Mouse (Mus musculus): Measurements from ENCODE around the gene Stard5.

The Stard5 gene

DNA sequence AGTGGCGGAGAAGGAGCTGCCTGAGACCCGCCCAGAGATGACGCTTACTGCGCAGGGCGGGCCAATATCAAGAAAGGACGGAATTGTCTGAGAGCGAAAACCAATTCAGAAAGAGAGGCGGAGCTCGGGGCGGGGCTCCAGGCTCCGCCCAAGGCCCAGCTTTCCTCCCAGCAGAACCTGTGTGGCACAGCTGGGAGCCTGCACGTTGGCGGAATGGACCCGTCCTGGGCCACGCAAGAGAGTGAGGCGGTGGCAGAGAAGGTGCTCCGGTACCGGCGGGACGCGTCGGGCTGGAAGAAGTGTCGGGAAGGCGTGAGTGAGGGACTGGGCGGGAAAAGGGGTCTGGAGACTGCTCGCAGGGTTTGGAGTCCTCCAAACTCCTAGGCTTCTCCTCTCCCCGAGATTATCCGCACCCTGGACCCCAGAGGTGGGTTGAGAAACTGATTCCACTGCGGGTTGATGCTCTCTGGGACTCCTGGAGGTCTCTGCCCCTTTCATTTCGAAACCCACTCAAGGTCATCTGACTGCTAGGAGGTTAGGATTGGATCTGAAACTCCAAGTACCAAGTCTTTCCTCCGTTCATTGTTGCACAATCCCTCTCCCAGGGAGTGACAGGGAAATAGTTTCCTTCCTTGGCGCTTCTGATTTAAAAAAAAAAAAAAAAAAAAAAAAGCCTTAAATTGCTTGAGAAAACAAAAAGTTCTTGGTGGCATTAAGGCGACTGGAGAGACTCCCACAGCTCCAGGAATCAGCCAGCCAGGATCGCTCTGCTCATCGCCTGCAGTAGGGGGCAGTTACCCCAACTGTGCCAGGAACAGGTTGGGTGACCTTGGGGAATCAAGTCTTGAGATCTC, at the start of gene Stard5:
Gene Stard5 (plus strand): TSS at position 132 of the 854 bp plus-strand sequence.
- DNase-seq (ENCODE audit: low spot score in 2 of 2) = peak; percentile 78 to 89

GRCm38 (mm10) chr7:83584639-83585471, 46.9 kb upstream of the Stard5 start, which contains the start of gene Tmc3:
TSS of gene Tmc3 (plus strand) at chr7:83584927.
- DNase-seq (ENCODE audit: low spot score in 2 of 2) = peak; percentile 25 to 44

DNA sequence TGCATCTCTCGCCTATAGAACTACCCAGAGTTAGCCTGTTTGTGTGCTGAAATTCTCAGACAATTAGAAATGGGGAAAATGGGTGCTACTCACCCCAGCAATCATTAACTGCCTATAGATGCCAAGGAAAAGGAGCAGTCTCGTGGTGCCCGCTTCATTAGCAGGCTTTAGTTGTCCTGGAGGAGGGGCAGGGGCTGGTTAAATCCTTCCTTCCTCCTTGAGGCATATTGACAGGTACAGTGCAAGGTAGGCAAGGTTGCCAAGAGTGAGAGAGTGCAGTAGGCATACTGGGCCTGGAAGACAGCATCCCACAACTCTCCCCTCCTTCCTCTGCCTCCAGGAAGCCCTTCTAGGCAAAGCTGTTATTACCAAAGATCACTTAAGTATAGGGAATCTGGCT, 37.7 kb upstream of the Stard5 start:
- no peak for DNase-seq (ENCODE audit: low spot score in 2 of 2)

- no peak for DNase-seq (ENCODE audit: low spot score in 2 of 2)
These were observed 34.7 kb upstream of the Stard5 start for GRCm38 (mm10) chr7:83597063-83597462.

DNA sequence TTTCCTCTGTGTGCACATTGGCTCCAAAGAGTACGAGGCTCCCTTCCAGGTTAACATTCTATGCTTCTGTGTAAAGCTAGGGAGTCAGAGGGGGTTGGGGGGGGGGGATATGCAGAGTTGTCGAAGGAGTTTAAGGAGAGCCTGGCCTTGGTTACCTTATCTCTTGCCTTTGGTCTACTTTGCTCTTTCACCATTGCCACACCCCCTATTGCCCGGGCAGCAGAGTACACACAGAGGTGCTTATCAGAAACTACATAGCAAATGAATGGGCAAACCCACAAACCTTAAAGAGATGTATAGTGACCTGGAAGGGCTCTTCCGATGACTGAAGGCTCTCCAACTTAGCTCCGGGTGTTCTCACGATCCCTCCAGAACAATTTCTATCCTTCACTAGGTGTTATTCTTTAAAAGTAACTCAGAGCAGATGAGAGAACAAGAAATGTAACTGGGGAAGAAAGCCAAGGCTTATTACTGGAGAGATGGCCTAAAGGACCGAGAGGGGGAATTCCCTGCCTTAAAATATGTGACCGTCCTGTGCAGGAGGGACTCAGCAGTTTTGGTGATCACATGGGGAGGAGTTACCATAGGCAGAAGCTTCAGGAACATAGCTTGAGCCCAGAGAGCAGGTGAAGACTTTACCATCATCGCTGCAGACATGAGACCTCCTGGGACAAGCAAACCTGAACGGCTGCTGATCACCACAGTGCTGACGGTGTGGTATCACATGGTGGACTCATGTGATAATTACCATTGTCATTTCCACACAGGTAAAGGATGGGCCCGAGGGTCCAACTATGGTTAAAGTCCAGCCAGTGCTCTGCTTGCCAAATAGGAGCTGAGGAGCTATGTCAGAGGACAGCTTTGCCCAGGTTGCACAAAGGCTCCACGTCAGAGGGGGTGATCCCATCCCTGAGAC, 32.5 kb upstream of the Stard5 start:
- no peak for DNase-seq (ENCODE audit: low spot score in 2 of 2)

GRCm38 (mm10) chr7:83599913-83600286, 31.9 kb upstream of the Stard5 start:
- DNase-seq (ENCODE audit: low spot score in 2 of 2) = no peak

DNA sequence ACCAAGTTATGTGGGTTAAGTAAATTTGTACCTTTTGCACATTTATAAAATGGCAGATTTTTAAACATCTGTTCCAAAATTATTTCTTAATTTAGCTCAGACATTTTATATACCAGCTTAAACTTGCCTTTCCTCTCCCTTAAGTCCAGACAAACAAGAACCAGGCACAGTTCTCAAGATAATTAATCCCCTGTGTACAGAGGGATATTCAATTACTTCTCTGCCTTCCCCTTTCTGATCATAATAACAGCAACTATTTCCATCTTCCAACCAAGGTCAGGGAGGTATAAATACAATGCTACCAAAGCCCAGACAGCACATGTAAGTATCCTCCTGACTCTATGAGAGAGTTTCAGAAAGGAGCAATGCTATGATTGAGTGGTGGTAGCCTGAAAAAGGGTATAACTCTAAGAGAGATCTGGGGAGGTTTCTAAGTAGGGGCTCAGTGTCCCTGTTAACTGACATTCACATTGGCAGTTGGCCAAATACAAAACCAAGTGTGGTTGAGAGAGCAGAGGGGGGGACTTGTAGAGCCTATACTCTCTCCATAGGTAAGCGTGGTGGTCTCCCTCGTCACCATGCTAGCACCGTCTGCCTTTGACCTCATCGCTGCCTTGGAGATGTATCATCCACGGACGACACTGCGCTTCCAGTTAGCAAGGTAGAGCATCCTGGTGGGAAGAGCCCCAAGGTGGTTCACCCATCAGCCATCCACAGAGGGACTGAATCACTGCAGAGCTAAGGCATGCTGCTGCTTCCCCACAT, 27.4 kb upstream of the Stard5 start:
- no peak for DNase-seq (ENCODE audit: low spot score in 2 of 2)

- DNase-seq (ENCODE audit: low spot score in 2 of 2) = no peak
These were observed 25.0 kb upstream of the Stard5 start for GRCm38 (mm10) chr7:83606796-83607195.

GRCm38 (mm10) chr7:83609891-83610290, 21.9 kb upstream of the Stard5 start:
- DNase-seq (ENCODE audit: low spot score in 2 of 2) = no peak

- no peak for DNase-seq (ENCODE audit: low spot score in 2 of 2)
These were observed 19.9 kb upstream of the Stard5 start for GRCm38 (mm10) chr7:83611886-83612285.

DNA sequence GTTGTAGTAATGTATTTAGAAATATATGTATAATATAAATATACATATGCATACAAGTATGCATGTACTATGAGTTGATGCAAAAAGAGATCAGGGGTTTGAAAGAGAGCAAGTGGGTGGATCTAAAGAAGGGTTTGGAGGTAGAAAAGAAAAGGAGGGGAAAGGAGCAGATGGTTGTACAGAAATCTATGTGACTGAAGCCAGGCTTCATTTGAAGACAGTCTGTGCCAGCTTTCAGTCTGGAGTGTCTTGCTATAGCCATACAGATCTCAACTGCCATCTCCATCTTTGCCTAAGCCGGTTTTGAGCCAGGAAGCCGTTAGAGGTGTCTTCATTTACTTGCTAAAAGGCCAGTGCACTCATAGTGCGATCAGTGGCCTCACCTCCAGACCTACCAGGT, 16.5 kb upstream of the Stard5 start:
- no peak for DNase-seq (ENCODE audit: low spot score in 2 of 2)

- no peak for DNase-seq (ENCODE audit: low spot score in 2 of 2)
These were observed 15.9 kb upstream of the Stard5 start for GRCm38 (mm10) chr7:83615815-83616214.

- DNase-seq (ENCODE audit: low spot score in 2 of 2) = no peak
These were observed 15.5 kb upstream of the Stard5 start for GRCm38 (mm10) chr7:83616268-83616667.

DNA sequence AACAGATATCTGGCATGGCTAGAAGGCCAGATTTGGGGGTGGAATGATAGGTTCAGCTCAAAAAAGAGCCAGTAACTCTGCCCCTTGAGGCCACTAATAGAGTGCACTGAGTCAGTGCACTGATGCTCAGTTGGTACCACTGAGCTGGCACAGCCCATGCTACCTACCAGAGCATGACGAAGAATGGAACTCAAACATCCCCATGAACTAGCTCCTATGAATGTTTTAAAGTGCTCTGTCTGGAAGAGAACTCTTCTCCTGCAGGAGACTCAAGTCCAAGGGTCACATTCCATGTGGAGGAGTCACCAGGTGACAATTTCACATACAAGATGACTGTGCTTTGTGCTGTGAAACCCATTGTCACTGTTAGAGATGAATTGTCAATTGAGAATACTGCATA, 13.1 kb upstream of the Stard5 start:
- no peak for DNase-seq (ENCODE audit: low spot score in 2 of 2)

DNA sequence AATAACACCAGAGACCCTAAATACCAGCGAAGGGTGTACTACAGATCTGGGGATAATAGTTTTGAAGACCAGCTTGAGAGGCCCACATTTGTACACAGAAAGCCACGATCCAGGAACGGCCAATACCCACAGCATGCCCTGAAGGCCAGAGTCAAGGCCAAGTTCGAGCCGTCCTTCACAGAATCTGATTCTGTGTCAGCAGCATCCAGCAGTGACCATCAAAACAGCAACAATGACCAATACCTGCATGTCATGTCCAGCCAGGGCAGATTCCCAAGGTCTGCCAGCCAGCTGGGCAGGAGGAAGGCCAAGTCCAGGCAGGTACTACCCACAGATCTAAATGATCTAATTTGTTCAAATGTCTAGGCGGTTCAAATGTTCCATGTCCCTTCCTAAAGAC, 9.2 kb upstream of the Stard5 start:
- DNase-seq (ENCODE audit: low spot score in 2 of 2) = no peak

GRCm38 (mm10) chr7:83624065-83624464, 7.7 kb upstream of the Stard5 start:
- DNase-seq (ENCODE audit: low spot score in 2 of 2) = no peak

- DNase-seq (ENCODE audit: low spot score in 2 of 2) = no peak
These were observed 5.1 kb upstream of the Stard5 start for GRCm38 (mm10) chr7:83626557-83627257.

DNA sequence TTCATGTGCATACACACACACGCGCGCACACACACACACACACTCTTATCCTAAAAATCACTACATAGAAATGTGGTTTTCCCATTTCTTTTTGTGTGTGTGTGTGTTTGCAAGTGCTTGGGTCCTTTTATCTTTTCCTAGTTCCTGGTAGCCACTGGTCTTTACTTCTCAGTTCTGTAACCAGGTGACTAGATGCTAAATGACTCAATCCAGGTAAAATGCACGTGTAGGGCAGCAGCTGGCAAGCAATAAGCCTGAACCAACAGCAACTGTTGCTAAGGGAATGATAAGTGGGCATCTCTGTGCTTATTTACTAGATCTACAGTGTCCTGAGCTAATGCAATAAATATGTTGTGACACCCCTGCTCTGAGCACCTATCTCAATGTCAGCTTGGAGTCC, 4.4 kb upstream of the Stard5 start:
- no peak for DNase-seq (ENCODE audit: low spot score in 2 of 2)

DNA sequence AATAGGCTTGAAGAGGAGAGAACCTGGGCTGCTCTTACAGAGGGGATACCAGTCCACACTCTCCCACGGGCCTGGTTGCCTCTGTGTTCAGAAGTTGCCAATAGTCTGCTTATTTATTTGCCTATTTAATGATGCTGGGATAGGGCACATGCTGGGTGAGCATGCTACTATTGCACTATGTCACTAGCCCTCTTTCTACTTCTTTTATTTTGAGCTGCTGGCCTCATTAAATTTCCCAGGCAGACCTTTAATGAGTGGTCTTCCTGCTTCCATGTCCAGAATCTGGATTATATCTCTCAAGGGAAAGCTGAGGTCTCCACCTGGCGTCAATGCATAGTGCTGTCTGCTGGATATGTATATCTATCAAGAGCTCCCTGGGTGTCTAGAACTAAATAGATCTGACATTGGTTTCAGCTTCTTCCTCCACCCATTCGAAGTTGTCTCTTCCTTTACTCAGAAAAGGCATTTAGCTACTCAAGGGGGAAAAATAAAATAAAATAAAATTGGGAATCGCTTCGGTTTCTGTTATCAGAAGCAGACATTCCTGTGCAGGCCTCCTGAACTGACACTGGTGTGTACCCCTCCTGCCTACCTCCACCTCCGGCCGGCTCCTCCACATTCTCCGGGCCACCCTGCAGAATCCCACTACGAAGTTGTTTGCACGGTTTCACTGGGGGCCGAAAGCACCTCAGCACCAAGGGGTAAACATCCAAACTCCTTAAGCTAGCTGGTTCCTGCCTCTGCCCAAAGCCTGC, 509 bp upstream of the Stard5 start:
- no peak for DNase-seq (ENCODE audit: low spot score in 2 of 2)

DNA sequence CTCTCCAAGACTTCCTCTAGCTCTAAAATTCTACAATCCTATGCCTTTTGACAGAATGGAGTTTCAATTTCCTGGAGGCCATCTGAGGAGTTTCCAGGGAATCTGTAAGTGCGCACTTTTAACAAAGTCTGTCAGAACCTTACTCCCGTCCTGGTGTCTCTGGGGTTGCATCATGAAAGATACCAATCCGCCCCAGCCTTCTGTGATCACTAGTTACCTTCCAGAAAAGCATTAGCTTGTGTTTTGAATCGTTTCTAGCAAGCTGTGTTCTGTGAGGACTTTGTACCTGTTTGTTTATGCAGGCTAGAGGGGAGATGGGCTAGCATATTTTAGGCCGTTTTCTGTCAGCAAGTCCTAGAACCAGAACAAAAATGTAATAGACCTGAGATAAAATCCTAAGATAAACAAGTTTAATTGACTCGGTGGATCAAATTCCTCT, 942 bp downstream of the Stard5 start:
- DNase-seq (ENCODE audit: low spot score in 2 of 2) = no peak
